Mouse (Mus musculus) olfactory bulb, adult 2 months (tissue): ENCODE results near the gene Cend1. TPM values are rescaled to one million over a fixed set of nuclear protein-coding genes. Genes with fewer than 3 reads are reported as not detected.
A peak's percentile ranks its signal among the peaks of the same experiment; 100 is the strongest.

Source experiments
- H3K27ac ChIP-seq: fragments of 200-500 bp; 2 replicates; pipeline ENCODE4 v1.5.1; 2012; ENCODE audit warnings: low read depth, low read length; ENCODE audit not compliant: insufficient read depth
- H3K4me1 ChIP-seq: fragments of 200-500 bp; 2 replicates; pipeline ENCODE4 v1.6.1; 2012; ENCODE audit warnings: low read length; ENCODE audit not compliant: control insufficient read depth, insufficient read depth
- H3K4me3 ChIP-seq: fragments of 200-500 bp; 2 replicates; pipeline ENCODE4 v1.5.1; 2012; ENCODE audit warnings: mild to moderate bottlenecking, low read depth, low read length, moderate library complexity; ENCODE audit not compliant: insufficient read depth
- CTCF ChIP-seq: fragments of 200-500 bp; IDR thresholded peaks from 2 replicates; pipeline ENCODE4 v1.5.1; 2012; ENCODE audit warnings: low read depth, mild to moderate bottlenecking, low read length, moderate library complexity; ENCODE audit not compliant: insufficient read depth
- POLR2A ChIP-seq: fragments of 200-500 bp; IDR thresholded peaks from 2 replicates; pipeline ENCODE4 v1.6.1; 2012; ENCODE audit warnings: mild to moderate bottlenecking, low read depth, low read length, moderate library complexity; ENCODE audit not compliant: insufficient read depth
- WGBS: fragments of 180-500 bp; shearing (Covaris S2); methylation state at CpG from one replicate; pipeline ENCODE4 v1.1.7; 2018; 5-methylcytosine and 5-hydroxymethylcytosine counted together
- polyA plus RNA-seq: library from polyadenylated mRNA; stranded (reverse); fragments of >200 nt; gene quantifications from 2 replicates; pipeline ENCODE4 v1.2.4, GENCODE M21; 2012; ENCODE audit warnings: low replicate concordance; ENCODE audit not compliant: missing spikeins, insufficient read depth, insufficient read length

The Cend1 gene
- polyA plus RNA-seq, 1 experiment: not detected

DNA sequence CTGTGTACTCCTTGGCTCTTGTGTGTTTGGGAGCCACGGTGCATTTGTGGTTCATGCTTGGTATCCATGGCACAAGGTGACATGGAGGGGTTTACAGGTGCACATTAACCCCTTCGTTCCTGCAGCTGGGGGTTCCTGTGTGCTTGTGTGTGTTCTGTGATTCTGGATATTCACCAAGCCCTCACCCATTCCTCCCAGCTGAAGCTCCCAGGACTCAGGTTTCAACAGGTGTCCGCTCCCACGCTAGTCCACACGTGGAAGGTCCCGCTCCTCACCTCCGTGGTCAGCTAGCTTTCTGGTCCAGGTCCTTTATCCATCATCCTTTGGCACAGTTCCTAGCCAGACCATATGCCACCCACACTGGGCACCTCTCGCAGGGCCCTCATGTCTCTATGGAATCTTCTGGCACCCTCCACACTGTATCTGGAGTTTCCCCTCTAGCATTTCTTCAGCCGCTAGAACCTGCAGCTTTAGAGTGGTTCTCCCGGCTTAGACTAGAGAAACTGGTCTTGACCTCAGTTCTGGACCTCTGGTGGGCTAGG lies 37.4 kb upstream of the Cend1 start:
- TF ChIP-seq CTCF: no peak
- TF ChIP-seq POLR2A: no peak
- WGBS: 69% methylated on average over 10 of the region's 10 CpGs
- no peak overlapping the region for H3K27ac ChIP-seq
- H3K4me3 ChIP-seq: peak overlapping the region; percentile 64; the same call in 1 of the 2 replicates
- H3K4me1 ChIP-seq: peaks cover 36% of the 10 kb centered on the region

GRCm38 (mm10) chr7:141466045-141466394 lies 36.7 kb upstream of the Cend1 start:
- TF ChIP-seq POLR2A (no peak), CTCF (no peak)
- 80% methylated on average over 7 of the region's 7 CpGs for WGBS
- peaks cover 39% of the 10 kb centered on the region for H3K4me1 ChIP-seq
- no peak overlapping the region for H3K27ac ChIP-seq
- H3K4me3 ChIP-seq: no peak overlapping the region

GRCm38 (mm10) chr7:141465388-141466044 lies 36.2 kb upstream of the Cend1 start:
- no peak for TF ChIP-seq POLR2A
- TF ChIP-seq CTCF: no peak
- Histone ChIP-seq H3K4me1 (peaks cover 39% of the 10 kb centered on the region), H3K4me3 (no peak overlapping the region), H3K27ac (no peak overlapping the region)
- WGBS: 53% methylated on average over 10 of the region's 10 CpGs

GRCm38 (mm10) chr7:141464603-141465201 lies 35.4 kb upstream of the Cend1 start:
- H3K4me3 ChIP-seq: no peak overlapping the region
- TF ChIP-seq CTCF (no peak), POLR2A (no peak)
- 24% methylated on average over 38 of the region's 38 CpGs for WGBS
- H3K27ac ChIP-seq: no peak overlapping the region
- peaks cover 34% of the 10 kb centered on the region for H3K4me1 ChIP-seq

DNA sequence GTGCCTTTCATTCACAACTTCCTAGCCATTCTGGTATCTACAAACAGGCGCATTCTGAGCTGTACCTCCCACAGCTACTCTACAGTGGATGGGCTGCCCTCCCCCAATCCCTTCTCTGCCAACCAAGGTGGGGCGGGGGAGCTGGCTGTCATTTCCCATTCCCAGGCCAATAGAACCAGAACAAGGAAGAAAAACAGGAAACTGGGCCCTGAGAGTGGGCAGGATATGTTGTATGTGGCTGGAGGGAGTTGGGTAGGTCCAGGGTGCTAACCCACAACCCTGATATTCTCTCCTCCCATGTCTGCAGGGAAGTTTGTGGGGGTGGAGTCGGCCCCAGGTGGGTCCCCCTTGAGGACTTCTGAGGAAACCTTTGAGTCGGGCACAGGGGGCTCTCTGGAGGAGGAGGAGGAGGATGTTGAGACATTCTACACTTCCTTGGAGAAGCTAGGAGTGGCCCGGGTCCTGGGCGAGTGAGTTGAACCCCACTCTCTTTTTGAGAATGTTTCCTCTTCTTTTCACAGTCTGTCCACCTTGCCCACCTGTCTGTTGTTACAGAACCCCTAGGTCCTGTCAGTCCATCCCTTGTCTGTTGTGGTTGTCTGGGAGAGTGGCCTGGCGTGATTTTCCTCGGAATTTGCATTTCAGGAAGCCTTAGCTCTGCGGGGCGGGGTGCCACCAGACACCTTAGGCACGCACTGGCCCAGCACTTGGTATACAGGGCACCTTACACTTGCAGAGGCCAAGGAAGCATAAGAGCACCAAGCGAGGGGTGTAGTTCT lies 34.7 kb upstream of the Cend1 start:
- Histone ChIP-seq H3K4me3 (no peak overlapping the region), H3K4me1 (peaks cover 27% of the 10 kb centered on the region), H3K27ac (no peak overlapping the region)
- 56% methylated on average over 12 of the region's 12 CpGs for WGBS
- TF ChIP-seq POLR2A (no peak), CTCF (no peak)

- no peak overlapping the region for H3K4me3 ChIP-seq
- WGBS: 30% methylated on average over 5 of the region's 5 CpGs
- TF ChIP-seq CTCF: no peak
- TF ChIP-seq POLR2A: no peak
- no peak overlapping the region for H3K27ac ChIP-seq
- H3K4me1 ChIP-seq: peaks cover 11% of the 10 kb centered on the region
Measured at GRCm38 (mm10) chr7:141462333-141462821, 33.1 kb upstream of the Cend1 start.

DNA sequence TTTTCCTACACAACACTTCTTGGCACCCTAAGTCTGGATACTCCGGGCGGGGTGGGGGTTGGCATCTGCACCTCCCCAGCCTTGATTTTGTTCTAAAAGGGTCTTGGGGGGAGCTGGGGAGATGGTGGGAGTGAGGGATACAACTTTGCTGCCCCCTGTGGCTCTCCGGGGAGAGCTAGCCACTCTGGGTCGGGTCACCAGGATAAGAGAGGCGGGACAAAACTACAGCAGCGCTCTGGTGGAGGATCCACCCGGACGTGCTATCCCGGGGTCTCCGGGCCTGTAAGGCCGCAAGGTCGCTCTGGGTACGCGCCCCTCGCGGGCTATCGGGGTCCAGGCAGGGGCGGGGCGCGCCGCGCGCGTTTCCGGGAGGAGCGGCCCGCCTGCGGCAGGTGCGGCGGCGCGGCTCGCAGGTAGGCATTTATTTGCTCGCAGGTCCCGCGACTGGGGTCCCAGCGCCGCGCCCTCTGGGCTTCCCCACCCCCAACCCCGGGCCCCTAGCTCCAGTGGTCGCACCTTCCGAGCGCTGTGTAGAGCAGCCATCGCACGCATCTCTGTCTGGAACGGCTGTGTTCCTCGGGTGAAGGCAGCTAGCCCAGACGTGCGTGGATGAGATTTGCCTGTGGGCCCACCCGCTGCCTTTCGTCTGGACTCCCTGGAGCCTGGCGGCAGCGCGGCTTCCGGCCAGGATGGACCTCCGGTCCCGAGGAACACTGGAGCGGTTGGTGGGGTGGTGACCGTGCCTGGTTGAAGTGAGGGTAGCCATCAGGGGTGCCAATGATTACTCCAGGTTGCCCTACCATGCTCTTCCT lies 32.4 kb upstream of the Cend1 start:
- 5% methylated on average over 59 of the region's 59 CpGs for WGBS
- Histone ChIP-seq H3K4me3 (peak overlapping the region; percentile 33), H3K4me1 (peaks cover 9% of the 10 kb centered on the region), H3K27ac (no peak overlapping the region)
- TF ChIP-seq CTCF: no peak
- TF ChIP-seq POLR2A: no peak

GRCm38 (mm10) chr7:141460391-141461113 lies 31.3 kb upstream of the Cend1 start, which contains the start of gene Cracr2b:
Gene Cracr2b (plus strand): TSS chr7:141461094.
- Histone ChIP-seq H3K27ac (no peak within 1 kb of the TSS), H3K4me1 (peaks cover 17% of the 10 kb centered on the region), H3K4me3 (peak within 1 kb of the TSS; percentile 33)
- TF ChIP-seq POLR2A (no peak), CTCF (no peak)
- 78% methylated on average over 15 of the region's 15 CpGs for WGBS
